Mouse (Mus musculus) liver, adult 2 months (tissue): ENCODE results near the gene Rab9.

Experiments used
- CTCF ChIP-seq: fragments of 200-500 bp; IDR thresholded peaks from 2 replicates; pipeline ENCODE4 v1.5.1; 2011; ENCODE audit warnings: low read depth, low read length, control low read depth
- POLR2A ChIP-seq: fragments of 200-500 bp; IDR thresholded peaks from 2 replicates; pipeline ENCODE4 v1.6.1; 2011; ENCODE audit warnings: low read length, control low read depth; ENCODE audit not compliant: insufficient read depth; ENCODE audit errors: extremely low read depth

DNA sequence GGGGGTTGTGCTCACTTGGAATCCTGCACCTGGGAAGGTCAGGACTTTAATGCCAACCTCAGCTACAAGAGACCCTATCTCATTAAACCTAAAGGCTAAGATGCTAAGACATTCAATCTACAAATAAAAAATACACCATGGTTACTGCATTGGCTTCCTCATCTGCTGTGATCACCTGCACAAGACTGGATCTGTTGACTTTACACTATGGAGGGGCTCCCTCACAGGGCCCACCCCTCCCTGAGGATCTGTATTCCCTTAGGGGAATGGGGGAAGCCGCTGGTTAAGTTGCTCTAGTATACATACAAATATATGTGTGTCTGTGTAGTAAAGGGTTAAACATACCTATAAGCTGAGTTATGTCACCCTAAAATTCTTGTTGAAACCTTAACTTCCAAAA, 24.1 kb downstream of the Rab9 start:
- TF ChIP-seq CTCF (no peak), POLR2A (no peak)
